Comparison of ENCODE assay signal across 20 mouse cellular contexts in genomic region chr10:90679713-90680470, GRCm38 (mm10).
DNase-seq lines count a peak whose midpoint lies in the region; ATAC-seq lines count a peak whose summit lies in the region.
"Had no signal": no experiment of that assay in that cellular context is flagged by ENCODE, and none has a peak within 500 bp of the region (broad histone marks: within the 10 kb centered on the region; RNA-seq: fewer than 3 reads in every experiment).

No protein-coding gene starts in this region.

- 72% methylated on average over 10 of the region's 10 CpGs for WGBS in embryonic facial prominence, embryonic 14.5 days
- 92% methylated on average over 10 of the region's 10 CpGs for WGBS in embryonic facial prominence, embryonic 10.5 days
- 85% methylated on average over 10 of the region's 10 CpGs for WGBS in heart, embryonic 11.5 days (ENCODE audit: insufficient replicate concordance)

- no peaks in the 10 kb centered on the region for H3K27me3 ChIP-seq in embryonic facial prominence, embryonic 14.5 days (replicated peaks; ENCODE audit: control insufficient read depth, insufficient read depth, low read length)
- H3K27me3 ChIP-seq in embryonic facial prominence, embryonic 10.5 days (replicated peaks; ENCODE audit: low read depth, poor library complexity, severe bottlenecking): no peaks in the 10 kb centered on the region
- no peaks in the 10 kb centered on the region for H3K27me3 ChIP-seq in heart, embryonic 11.5 days (ENCODE audit: control insufficient read depth, insufficient read depth, low read length)
- H3K27me3 ChIP-seq: neural tube, embryonic 12.5 days had no signal

- peak; percentile 24 for DNase-seq in embryonic facial prominence, embryonic 14.5 days (ENCODE audit: low spot score)
- DNase-seq in embryonic facial prominence, embryonic 10.5 days (ENCODE audit: low spot score): no peak
- DNase-seq in heart, adult 11 months: peak; percentile 48
- DNase-seq in right cerebral cortex, postnatal 25 days: peak; percentile 45
- DNase-seq in right cerebral cortex, postnatal 4 days: no peak
- DNase-seq in telencephalon, adult 2 months (ENCODE audit: low read depth, low spot score): peak; percentile 92
- DNase-seq in ovary, postnatal 36 days (ENCODE audit: low spot score): no peak
- DNase-seq: adrenal gland, adult 8-10 months; cerebellum, adult 11 months; cerebellum, postnatal 14 days; embryo, embryonic 11 days; gastrocnemius, postnatal 25 days; kidney, adult 11 months; lung, adult 18-20 months; lung, postnatal 36 days had no signal

- no peak overlapping the region for H3K9ac ChIP-seq in embryonic facial prominence, embryonic 14.5 days (ENCODE audit: low read depth, low read length)
- H3K9ac ChIP-seq in heart, embryonic 11.5 days (ENCODE audit: low read depth, low read length): no peak overlapping the region
- H3K9ac ChIP-seq: neural tube, embryonic 12.5 days had no signal

- H3K36me3 ChIP-seq in embryonic facial prominence, embryonic 14.5 days (ENCODE audit: control insufficient read depth, insufficient read depth, low read length): no peaks in the 10 kb centered on the region
- H3K36me3 ChIP-seq in embryonic facial prominence, embryonic 10.5 days (replicated peaks): no peaks in the 10 kb centered on the region
- no peaks in the 10 kb centered on the region for H3K36me3 ChIP-seq in heart, embryonic 11.5 days (ENCODE audit: control insufficient read depth, insufficient read depth, low read length)
- H3K36me3 ChIP-seq: limb, embryonic 10.5 days; neural tube, embryonic 12.5 days had no signal

- no peak overlapping the region for H3K27ac ChIP-seq in embryonic facial prominence, embryonic 14.5 days (replicated peaks; ENCODE audit: low read depth, low read length)
- H3K27ac ChIP-seq in embryonic facial prominence, embryonic 10.5 days (replicated peaks): no peak overlapping the region
- no peak overlapping the region for H3K27ac ChIP-seq in heart, embryonic 11.5 days (ENCODE audit: low read depth, low read length)
- H3K27ac ChIP-seq: hindbrain, postnatal 0 days; limb, embryonic 10.5 days; neural tube, embryonic 12.5 days; stomach, postnatal 0 days had no signal

- no peak for ATAC-seq in embryonic facial prominence, embryonic 14.5 days (ENCODE audit: low read depth)
- ATAC-seq in heart, embryonic 11.5 days (replicated peaks; ENCODE audit: insufficient number of reproducible peaks, low FRiP score, low TSS enrichment): no peak
- ATAC-seq: hindbrain, postnatal 0 days had no signal

- no peaks in the 10 kb centered on the region for H3K4me1 ChIP-seq in embryonic facial prominence, embryonic 14.5 days (ENCODE audit: control insufficient read depth, insufficient read depth, low read length)
- H3K4me1 ChIP-seq in embryonic facial prominence, embryonic 10.5 days: peaks cover 13% of the 10 kb centered on the region
- H3K4me1 ChIP-seq in heart, embryonic 11.5 days (ENCODE audit: control insufficient read depth, insufficient read depth, low read length): no peaks in the 10 kb centered on the region
- H3K4me1 ChIP-seq: neural tube, embryonic 12.5 days had no signal

- no peak overlapping the region for H3K4me2 ChIP-seq in embryonic facial prominence, embryonic 14.5 days (ENCODE audit: low read depth, low read length)
- no peak overlapping the region for H3K4me2 ChIP-seq in heart, embryonic 11.5 days
- H3K4me2 ChIP-seq: neural tube, embryonic 12.5 days had no signal

- no peak overlapping the region for H3K4me3 ChIP-seq in embryonic facial prominence, embryonic 14.5 days (ENCODE audit: low read depth, low read length)
- no peak overlapping the region for H3K4me3 ChIP-seq in embryonic facial prominence, embryonic 10.5 days
- no peak overlapping the region for H3K4me3 ChIP-seq in heart, embryonic 11.5 days (ENCODE audit: low read depth, low read length)
- H3K4me3 ChIP-seq: limb, embryonic 10.5 days; neural tube, embryonic 12.5 days had no signal

- no peaks in the 10 kb centered on the region for H3K9me3 ChIP-seq in embryonic facial prominence, embryonic 14.5 days (ENCODE audit: control insufficient read depth, low read length)
- H3K9me3 ChIP-seq in embryonic facial prominence, embryonic 10.5 days: no peaks in the 10 kb centered on the region
- no peaks in the 10 kb centered on the region for H3K9me3 ChIP-seq in heart, embryonic 11.5 days (replicated peaks; ENCODE audit: control insufficient read depth, low read length)
- H3K9me3 ChIP-seq: limb, embryonic 10.5 days; neural tube, embryonic 12.5 days had no signal

Comparison
In these comparisons a context has a peak if more than half of its experiments do, and no peak if none do; other contexts are left out.
1. DNase-seq: peak in embryonic facial prominence, embryonic 14.5 days (single experiment), heart, adult 11 months (single experiment), right cerebral cortex, postnatal 25 days (single experiment) and telencephalon, adult 2 months (single experiment); none in embryonic facial prominence, embryonic 10.5 days (single experiment), right cerebral cortex, postnatal 4 days (single experiment) and ovary, postnatal 36 days (single experiment).